Mouse (Mus musculus) ES-E14 (cell line): Measurements from ENCODE around the gene Slc38a8.

Experiments
- HCFC1 ChIP-seq: IDR thresholded peaks from 2 replicates; pipeline ENCODE4 v1.6.1; 2012; ENCODE audit warnings: low read length, inconsistent platforms, borderline replicate concordance; ENCODE audit not compliant: insufficient read depth
- ZC3H11A ChIP-seq: IDR thresholded peaks from 2 replicates; pipeline ENCODE4 v1.6.1; 2012; ENCODE audit warnings: low read depth, mild to moderate bottlenecking, inconsistent platforms, low read length, borderline replicate concordance

DNA sequence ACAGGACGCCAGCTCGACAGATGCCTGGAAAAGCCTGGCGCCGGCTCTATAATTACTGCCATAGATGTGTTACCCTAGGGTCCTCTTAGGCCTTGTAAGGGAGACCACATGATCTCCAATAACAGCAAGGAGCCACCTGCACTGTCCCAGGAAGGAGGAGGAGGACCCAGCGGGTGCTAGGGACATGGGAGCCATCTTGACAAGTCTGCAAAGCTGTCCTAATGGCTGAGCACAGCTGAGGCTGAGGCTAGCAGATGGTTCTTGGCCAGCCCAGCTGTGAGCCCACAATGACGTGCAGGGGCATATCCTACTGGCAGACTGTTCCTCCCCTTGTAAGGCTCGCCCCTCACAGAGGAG is 61.6 kb downstream of the Slc38a8 start:
- TF ChIP-seq HCFC1 (no peak), ZC3H11A (no peak)
